Mouse (Mus musculus) common myeloid progenitor, adult 5-6 weeks (primary cell): ENCODE measurements around the gene Spp2. TPM values are rescaled to one million over a fixed set of nuclear protein-coding genes. Genes with fewer than 3 reads are reported as not detected.
A peak's percentile ranks its signal among the peaks of the same experiment; 100 is the strongest.

ENCODE experiments used
- ATAC-seq: replicated peaks from 2 replicates; pipeline ENCODE4 v1.8.0; 2016; ENCODE audit warnings: low read depth, mild to moderate bottlenecking, moderate TSS enrichment, inconsistent platforms; ENCODE audit not compliant: poor library complexity, severe bottlenecking
- total RNA-seq: library from RNA; stranded (forward); fragments of 200-1000, 187-1606 nt; gene quantifications from 2 replicates; pipeline ENCODE4 v1.2.3, GENCODE M21; 2017

The Spp2 gene
- total RNA-seq, 1 experiment from 2014 or later, result not detected

DNA sequence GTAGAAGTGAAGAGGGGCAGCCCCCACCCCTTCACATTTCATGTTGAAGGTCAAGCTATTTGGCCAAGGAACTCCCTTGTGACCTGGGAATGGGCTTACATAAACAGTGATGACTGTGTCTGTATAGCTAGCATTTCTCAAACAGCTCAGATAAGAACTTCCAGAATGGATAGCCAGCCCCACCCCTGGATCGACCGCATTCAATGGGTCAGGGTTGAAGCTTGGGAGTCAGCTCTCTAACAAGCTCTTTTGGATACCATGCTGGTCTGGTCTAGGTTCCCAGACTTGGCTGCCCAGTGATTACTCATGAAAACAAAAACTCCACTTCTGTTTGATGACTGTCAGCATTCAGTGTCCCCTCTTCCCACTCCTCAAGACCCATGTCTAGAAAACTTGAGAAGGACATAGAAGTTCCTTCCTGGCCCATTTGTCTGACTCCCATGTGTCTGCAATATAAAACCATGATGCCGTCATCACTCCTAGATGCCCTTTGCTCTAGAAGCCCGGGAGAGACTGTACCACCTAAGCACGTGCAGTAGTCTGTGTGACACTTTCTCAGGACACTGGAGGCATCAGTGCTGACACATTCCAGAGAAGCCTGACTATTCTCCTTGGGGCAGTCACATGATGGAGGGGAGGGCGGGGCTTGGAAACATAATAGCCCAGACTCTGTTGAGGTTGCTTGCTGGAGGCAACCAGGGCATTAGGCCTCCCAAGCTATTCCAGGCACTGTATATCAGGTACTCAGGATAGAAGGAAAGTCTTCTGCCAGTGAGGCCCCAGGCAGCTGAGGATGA, 57.5 kb downstream of the Spp2 start:
- ATAC-seq, result no peak

DNA sequence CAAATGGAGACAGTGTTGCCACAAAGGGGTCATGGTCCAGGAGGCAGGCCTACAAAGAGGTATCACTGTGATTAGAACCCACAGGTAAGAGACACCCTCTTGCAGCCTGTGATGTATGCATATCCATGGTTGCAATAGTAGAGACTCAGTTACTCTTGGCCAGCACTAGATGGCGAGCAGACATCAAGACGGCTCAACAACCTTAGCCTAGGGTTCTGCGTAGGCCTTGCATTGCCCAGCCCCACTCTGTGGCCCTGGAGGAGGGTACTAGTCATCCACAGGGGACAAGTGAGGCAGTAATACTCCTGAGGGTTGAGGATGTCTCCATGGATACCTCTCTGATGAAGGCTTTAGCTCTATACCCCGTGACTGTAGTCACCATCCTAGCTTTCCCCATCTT, 59.0 kb downstream of the Spp2 start:
- peak; percentile 64 for ATAC-seq

DNA sequence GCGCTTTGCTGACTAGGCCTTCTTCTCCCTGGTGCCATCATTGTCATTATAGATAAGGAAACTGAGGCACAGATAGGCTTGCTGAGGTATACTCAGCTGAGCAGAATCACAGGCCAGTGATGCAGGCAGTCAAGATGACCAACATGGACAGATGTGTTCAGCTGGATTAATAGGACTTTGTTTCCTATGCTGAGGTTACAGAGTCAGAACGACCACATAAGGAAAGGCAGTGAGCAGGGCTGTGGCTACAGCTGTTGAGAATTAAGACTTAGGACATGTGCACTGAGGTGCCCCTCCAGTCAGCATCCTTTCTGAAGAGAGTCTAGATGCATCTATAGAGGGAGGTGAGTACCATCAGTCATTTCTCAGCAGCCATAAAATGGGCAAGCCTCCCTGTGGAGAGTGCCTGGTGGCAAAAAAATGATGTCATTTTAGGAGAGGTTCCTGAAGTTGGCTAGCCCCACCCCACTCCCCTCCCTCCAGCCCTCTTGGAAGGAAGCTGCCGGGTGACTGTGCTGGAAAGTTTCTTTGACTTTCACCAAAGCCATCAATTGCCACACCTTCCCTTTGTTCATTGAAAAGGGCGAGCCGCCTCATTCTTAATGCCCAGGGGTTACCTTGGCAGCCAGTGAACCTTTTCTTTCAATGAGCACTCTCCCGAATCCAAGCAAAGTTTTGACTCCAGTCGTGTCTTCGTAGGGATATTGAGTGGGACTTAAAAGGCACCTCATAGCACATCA, 59.7 kb downstream of the Spp2 start:
- ATAC-seq, result no peak

DNA sequence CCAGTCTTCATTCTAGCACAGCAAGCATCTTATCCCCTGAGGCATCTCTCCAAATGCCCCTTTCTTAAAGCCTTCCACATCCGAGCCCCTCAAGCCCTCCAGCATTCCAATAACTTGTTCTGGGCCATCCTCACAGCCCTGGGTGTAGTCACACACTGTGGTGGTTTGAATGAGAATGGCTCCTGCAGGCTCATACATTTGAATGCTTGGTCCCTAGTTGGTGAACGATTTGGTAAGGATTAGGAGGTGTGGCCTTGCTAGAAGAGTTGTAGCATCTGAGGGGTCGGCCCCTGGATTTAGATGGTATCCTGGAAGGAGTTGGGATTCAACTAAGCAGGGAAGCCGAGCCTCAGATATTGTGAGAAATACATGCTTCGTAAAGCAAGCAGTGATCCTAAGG, 61.1 kb downstream of the Spp2 start:
- no peak for ATAC-seq

DNA sequence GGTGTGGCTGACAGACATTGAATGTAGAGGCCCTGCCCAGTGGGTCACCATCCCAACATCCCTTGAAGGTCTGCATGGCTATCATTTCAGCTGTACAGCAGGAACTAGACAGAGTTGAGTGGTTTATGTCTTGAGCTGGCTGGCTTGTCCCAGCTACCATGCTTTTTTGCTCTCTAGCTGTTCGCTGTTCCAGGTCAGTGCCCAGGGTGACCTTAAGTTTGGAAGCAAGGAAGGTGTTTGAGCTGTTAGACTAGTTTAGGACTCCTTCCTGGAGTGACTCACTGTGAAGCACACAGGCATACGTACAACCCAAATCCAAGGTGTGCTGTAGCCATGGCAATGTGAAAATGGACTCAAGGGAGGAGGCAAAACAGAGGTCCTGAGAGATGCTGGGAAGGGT, 61.6 kb downstream of the Spp2 start:
- ATAC-seq, result no peak

DNA sequence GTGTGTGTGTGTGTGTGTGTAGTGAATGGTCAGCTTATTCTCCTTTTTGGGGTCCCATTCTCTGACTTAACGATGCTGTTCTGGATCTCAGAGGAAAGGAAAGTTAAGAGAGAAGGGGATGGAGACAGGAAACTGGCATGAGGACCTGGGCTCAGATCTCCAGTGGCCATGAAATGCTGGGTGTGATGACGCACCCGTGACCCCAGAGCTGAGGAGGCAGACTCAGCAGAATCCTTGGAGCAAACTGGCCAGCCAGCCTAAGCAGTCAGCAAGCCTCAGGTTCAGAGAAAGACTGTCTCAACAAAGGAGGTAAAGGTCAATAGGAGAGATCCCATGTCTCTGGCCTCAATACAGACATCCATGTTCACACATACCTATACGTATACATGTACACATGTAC, 63.0 kb downstream of the Spp2 start:
- no peak for ATAC-seq

DNA sequence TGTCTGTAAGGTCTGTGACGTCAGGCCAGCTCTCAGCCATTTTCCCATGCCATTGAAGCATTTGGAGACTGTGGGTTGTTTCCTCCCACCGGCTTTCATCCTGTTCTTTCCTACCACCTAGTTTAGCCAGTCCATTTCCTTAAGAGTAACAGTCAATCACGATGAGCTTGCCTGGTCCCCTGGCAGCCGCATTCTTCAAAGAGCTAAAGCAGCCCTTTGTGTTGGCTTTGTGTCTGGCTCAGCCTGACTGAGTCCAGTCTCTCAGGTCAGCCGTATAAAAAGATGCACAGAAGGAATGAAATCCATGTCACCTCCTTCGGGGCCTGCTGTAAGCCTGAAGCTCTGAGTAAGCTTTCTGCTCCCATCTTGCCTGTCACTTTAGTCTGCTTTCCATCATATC, 65.5 kb downstream of the Spp2 start:
- no peak for ATAC-seq

DNA sequence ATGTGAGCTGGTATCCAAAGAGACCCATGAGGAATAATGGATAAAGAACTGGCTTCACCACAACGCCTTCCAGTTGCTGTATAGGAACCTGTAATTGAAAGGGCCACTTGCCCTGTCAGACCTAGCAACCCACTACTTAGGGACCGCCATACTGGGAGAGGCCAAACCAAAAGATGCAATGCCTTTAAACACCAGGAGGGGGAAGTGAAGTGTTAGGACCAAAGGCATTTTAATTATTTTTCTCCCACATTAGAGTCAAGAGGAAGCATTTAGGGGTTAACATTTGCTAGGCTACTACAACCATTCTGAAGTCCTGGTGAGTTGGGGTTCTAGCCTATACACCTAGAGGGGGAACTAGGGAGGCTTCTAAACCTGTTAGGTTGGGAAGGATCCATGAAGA, 67.1 kb downstream of the Spp2 start:
- ATAC-seq, result 0 out of 2 replicates have a peak, but pooled peaks have one; percentile 45

DNA sequence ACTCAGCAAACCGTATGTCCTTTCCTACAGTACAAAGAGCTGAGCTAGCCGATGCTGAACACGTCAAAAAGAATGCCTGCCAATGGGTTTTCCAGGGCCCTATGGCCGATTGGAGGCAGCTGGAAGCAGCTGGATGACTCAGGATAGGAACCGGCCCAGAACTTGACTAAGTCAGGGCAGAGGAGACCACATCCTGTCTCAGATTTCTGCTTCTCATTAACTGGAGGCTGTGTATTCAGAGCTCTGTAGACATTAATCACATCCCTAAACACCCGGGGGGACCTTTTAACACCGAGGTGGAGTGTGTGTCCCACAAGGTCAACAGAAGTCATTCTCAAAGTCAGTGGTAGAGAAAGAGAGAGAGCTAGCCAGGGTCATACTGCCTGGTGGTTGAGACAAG, 67.8 kb downstream of the Spp2 start:
- ATAC-seq, result peak; percentile 56

DNA sequence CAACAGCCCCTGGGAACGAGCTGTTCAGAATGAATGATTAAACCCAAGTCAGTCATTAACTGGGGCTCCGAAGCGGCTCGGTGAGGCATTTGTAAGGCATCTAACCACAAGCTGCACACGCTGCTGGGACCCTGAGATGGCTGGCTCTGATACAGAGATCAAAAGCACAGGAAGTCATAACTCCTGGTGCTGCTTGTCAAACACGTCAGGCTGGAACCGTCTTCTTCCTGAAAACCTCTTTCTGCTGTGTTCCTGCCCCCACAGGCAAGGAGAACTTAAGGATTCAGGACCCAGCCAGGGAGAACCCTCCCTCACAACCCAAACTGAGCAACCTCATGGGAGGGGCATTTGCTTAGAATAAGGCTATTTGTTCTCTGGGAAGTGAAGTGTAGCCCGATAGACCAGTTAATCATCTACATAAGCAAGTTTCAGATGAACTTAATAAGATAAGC, 68.8 kb downstream of the Spp2 start:
- peak; percentile 57 for ATAC-seq

Other genes with a start within 250 kb of the Spp2 start
- gene Ugt1a5, start 240.9 kb upstream of the Spp2 start, total RNA-seq, result 0.41 TPM in 1 of 2 replicates, not detected in the other
- gene Ugt1a2, start 206.4 kb upstream of the Spp2 start, total RNA-seq, result not detected in 2 replicates
- 1.4 and 2.3 TPM in 2 replicates for gene Dnajb3, start 201.2 kb upstream of the Spp2 start, total RNA-seq
- gene Ugt1a1, start 195.0 kb upstream of the Spp2 start, total RNA-seq, result 1.4 TPM in 1 of 2 replicates, not detected in the other
- 0.15 and 0.18 TPM in 2 replicates for gene Mroh2a, start 180.0 kb upstream of the Spp2 start, total RNA-seq
- 186 and 205 TPM in 2 replicates for gene Hjurp, start 129.3 kb upstream of the Spp2 start, total RNA-seq
- not detected in 2 replicates for gene Trpm8, start 129.3 kb upstream of the Spp2 start, total RNA-seq
- 0.91 and 3.2 TPM in 2 replicates for gene Glrp1, start 103.1 kb downstream of the Spp2 start, total RNA-seq